Mouse (Mus musculus) layer of hippocampus, postnatal 14 days (tissue): Measurements from ENCODE around the gene Mtf1. TPM values are rescaled to one million over a fixed set of nuclear protein-coding genes. Genes with fewer than 3 reads are reported as not detected.

ENCODE experiments used
- DNase-seq, 2 experiments: peaks; one replicate each; pipeline ENCODE4 v3.0.0; 2021 to 2022; ENCODE audit warnings: low spot score in 2 of 2, mixed read lengths in 1 of 2
- total RNA-seq, 2 experiments: library from RNA; stranded (reverse); gene quantifications; 2 replicates each; pipeline ENCODE4 v1.2.3; 2021

Gene Mtf1
- total RNA-seq, 2 experiments from 2014 or later = 24.6 to 27.5 TPM

DNA sequence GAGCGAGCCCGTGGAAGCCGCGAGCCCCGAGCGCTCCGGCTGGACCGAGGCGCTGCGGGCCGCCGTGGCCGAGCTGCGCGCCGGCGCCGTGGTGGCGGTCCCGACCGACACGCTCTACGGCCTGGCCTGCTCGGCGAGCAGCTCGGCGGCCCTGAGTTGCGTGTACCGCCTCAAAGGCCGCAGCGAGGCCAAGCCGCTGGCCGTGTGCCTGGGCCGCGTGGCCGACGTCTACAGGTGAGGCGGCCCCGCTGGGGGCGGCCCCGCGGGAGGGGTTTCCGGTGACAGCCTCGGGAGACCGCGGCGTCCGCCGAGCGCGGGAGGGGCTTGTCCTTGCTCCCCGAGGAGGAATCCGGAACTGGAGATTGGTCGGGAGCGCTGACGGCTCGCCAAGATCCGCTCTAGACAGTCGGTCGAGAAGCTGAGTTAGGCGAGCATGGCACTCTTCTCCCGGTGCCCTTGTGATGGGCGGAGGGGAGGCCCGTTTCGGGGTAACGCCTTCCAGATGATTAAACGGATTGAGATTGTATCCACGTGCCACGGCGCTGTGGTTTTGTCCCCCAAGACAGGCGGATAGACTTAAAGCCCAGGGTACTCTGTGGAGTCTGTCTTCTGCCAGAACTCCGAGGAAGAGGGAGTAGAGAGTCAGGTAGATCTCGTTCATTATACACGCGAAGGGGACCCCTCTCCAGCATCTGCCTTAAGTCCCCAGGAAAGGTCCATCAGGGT, 49.2 kb downstream of the Mtf1 start, which contains the start of gene 1110065P20Rik:
TSS of gene 1110065P20Rik (minus strand) at position 264 of the 726 bp plus-strand sequence.
- peak; percentile 55 to 67 for DNase-seq

DNA sequence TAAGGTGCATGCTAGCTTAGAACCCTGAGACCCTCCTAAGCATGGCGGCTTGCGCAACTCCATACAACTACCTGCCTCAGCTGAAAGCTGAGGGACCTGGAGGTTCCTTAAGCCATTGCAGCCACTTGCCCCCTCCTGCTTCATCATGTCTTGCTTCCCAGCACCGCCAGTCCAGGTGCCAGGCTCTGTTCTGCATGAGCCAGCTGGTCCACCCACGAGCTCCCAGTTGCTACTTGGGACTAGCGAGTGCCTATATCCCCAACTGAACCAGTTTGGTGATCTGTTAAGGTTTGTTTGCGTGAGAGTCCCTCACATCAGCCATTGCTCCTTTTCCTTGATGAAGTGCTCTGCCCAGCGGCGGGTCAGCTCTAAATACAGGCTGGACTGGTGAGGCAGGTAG, 54.4 kb downstream of the Mtf1 start:
- no peak for DNase-seq

DNA sequence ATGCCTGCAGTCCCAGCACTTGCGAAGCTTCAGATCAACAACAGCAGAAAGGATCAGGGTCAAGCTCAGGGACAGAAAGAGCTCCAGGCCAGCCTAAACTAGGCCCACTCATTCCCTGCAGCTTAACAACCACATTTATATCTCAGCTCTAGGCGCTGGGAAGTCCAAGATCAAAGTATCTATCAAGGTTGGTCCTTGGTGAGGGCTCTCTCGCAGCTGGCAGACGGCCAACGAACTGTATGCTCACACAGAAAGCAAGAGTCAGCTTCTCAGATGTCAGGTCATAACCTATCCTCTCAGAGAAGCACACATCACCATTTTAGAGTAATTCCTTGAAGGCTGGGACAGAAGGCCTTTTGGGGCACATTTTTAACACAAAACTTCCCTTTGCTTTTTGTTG, 56.5 kb downstream of the Mtf1 start:
- DNase-seq = no peak

GRCm38 (mm10) chr4:124860446-124860845, 58.5 kb downstream of the Mtf1 start:
- DNase-seq = no peak

DNA sequence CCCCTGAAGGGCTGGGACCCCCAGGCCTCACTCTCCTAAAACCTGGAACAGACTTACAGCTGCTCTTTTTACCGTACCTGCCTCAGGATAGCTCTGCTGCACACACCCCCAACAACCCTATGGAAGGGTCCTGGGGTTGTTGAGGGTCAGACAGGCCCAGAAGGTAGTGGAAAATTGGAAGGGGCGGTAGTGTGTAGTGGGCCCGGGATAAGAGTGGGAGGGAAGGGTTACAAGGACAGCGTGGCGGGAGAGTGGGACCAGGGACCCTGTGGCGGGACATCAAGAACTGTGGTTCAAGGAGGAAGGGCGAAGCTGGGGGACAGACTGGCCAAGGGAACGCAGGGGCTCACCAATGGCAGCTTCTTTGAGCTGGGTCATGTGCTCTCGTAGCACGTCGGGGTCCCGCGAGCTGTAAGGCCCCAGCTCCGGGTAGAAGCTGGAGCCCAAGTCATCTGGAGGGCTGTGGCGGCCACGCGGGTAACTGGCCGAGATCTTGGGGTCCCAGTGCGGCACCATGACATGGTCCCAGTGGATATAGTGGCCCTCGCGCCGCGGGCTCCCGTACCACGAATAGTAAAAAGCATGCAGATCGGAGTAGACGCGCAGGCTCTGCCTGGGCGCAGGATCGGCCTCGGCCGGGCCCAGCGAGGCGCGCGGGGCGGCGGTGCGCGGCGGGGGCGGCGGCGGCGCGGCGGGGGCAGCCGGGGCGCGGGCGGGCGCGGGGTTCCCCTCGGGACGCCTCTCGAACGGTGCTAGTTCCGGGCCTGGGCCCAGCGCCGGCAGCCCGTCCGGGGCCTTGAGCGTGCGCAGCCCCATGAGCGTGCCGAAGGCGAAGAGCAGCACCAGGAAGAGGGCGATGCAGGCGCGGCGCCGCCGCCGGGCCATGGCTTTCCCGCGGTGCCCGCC, 59.6 kb downstream of the Mtf1 start, which contains the start of gene Maneal:
TSS of gene Maneal (minus strand) at position 889 of the 906 bp plus-strand sequence.
- no peak for DNase-seq

- DNase-seq = no peak
Measured at GRCm38 (mm10) chr4:124872719-124873118, 70.8 kb downstream of the Mtf1 start.

GRCm38 (mm10) chr4:124880599-124880998, 78.7 kb downstream of the Mtf1 start, which contains the start of gene Epha10:
TSS of gene Epha10 (plus strand) at chr4:124880899.
- DNase-seq = no peak

DNA sequence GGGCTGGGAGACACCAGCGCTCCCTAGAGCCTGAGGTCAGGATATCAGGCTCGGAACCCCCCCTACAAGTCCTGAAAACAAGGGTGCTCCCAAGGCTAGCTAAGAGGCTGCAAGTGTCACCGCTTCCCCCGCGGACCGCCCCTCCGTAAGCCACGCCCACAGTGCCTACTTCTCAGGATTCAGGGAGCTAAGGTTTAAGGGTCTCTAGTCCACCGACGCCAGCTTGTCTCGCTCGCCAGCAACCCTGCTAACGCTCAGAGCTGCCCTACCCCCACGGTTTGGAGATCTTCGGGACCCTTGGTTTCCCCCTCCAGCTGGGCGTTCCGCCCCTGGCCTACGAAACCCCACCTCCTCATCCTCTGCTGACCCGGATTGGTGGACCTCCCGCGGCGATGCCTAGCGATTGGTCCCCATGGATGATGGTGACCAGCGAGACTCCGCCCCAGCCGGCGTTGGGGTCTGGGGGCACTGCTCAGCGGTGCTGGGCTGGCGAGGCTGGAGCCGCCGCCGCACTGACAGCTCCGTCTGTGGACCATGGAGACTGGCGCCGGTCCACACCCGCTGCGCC, 79.5 kb downstream of the Mtf1 start:
- DNase-seq = peak; percentile 81 to 84

DNA sequence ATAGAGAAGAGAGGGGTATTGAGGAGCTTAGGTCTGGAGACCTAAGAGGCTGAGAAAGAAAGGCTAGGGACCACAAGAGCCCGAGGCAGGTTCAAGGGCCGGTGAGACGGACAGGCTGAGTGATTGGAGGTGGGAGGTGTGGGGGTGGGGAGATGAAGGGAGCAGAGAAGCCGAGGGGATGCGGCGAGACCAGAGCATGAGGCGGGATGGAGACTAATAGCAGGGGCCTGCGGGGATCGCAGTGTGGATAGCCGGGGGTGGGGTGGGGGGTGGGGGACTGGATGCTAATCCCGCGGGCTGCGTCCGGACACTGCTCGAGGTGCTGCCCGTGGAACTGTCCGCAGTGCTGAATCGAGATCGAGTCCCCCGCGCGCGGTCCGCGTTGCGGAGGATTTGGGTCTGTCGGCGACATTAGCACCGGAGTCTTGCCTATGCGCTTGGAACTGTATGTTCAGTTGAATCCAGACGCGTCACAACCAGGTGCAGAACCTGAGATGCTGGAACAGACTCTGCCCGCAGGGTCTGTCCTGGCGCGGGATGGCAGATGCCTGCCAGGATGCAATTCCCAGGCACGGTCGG, 80.3 kb downstream of the Mtf1 start:
- no peak for DNase-seq

GRCm38 (mm10) chr4:124888702-124889101, 86.8 kb downstream of the Mtf1 start:
- no peak for DNase-seq

GRCm38 (mm10) chr4:124889935-124890334, 88.0 kb downstream of the Mtf1 start:
- DNase-seq = no peak

- peak in 1 of 2 experiments; percentile 57 for DNase-seq
Measured at GRCm38 (mm10) chr4:124890831-124891230, 88.9 kb downstream of the Mtf1 start.

GRCm38 (mm10) chr4:124893769-124894168, 91.9 kb downstream of the Mtf1 start:
- no peak for DNase-seq

- DNase-seq = no peak
Measured at GRCm38 (mm10) chr4:124894508-124895428, 92.9 kb downstream of the Mtf1 start.

DNA sequence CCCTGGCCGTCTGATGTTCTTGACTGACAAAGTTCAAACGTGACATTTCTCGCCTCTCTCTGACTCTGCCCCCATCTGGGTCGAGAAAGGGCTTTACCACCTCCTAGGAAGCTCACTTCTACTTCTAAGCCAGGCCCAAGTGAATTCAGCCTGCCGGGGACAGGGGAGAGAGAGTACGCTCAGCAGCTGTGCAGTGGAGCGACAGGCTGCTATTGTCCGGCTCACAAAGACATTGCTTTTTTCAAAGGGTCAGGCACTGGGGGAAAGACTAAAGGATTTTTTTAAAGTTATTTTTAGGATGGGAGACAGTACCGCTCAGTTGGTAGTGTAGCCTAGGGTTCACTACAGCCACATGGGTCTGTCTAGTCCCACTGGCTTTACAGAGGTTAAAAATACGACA, 96.5 kb downstream of the Mtf1 start:
- no peak for DNase-seq

Other genes starting within 250 kb of the Mtf1 start
- gene 3100002H09Rik, start 191.3 kb upstream of the Mtf1 start, total RNA-seq = under 1 TPM; 0.45 to 0.92 TPM
- gene Pou3f1, start 145.3 kb upstream of the Mtf1 start, total RNA-seq = 10 to 100 TPM; 33.0 to 41.2 TPM
- 10 to 100 TPM; 15.5 to 17.5 TPM for gene Utp11, start 108.5 kb upstream of the Mtf1 start, total RNA-seq
- 1 to 10 TPM; 4.5 to 4.9 TPM for gene Fhl3, start 101.4 kb upstream of the Mtf1 start, total RNA-seq
- 10 to 100 TPM; 33.2 to 35.7 TPM for gene Sf3a3, start 87.3 kb upstream of the Mtf1 start, total RNA-seq
- gene Inpp5b, start 60.3 kb upstream of the Mtf1 start, total RNA-seq = 10 to 100 TPM; 37.3 to 41.2 TPM
- 10 to 100 TPM; 28.0 to 28.4 TPM for gene Yrdc, start 48.6 kb downstream of the Mtf1 start, total RNA-seq
- 100 to 1,000 TPM; 101 to 106 TPM for gene 1110065P20Rik, start 49.1 kb downstream of the Mtf1 start, total RNA-seq
- gene Maneal, start 60.1 kb downstream of the Mtf1 start, total RNA-seq = 10 to 100 TPM; 44.3 to 46.1 TPM
- gene Epha10, start 78.8 kb downstream of the Mtf1 start, total RNA-seq = 10 to 100 TPM; 16.1 to 23.6 TPM
- 10 to 100 TPM; 16.8 to 17.5 TPM for gene 9930104L06Rik, start 134.9 kb downstream of the Mtf1 start, total RNA-seq
- 1 to 10 TPM; 3.3 to 3.4 TPM for gene Cdca8, start 137.2 kb downstream of the Mtf1 start, total RNA-seq
- 10 to 100 TPM; 13.0 to 18.6 TPM for gene Rspo1, start 184.3 kb downstream of the Mtf1 start, total RNA-seq
- gene Gnl2, start 214.5 kb downstream of the Mtf1 start, total RNA-seq = 10 to 100 TPM; 62.6 to 71.7 TPM